Mouse (Mus musculus) E14TG2a.4 (cell line): ENCODE results near the gene Rev1.
A peak's percentile ranks its signal among the peaks of the same experiment; 100 is the strongest.
"Not testable (repeated sequence)": the region's sequence is repeated elsewhere in the genome, so short reads cannot be mapped to it uniquely, and the experiment has no call there.

Source experiments
- H3K27me3 ChIP-seq: 2 replicates; pipeline ENCODE4 v1.6.1; 2014; ENCODE audit warnings: low read length, control low read depth; ENCODE audit not compliant: insufficient read depth
- H3K36me3 ChIP-seq: 2 replicates; pipeline ENCODE4 v1.6.1; 2014; ENCODE audit warnings: low read length, control low read depth; ENCODE audit not compliant: insufficient read depth
- H3K4me1 ChIP-seq: replicated peaks from 2 replicates; pipeline ENCODE4 v1.6.1; 2014; ENCODE audit warnings: low read depth, low read length, control low read depth
- H3K4me3 ChIP-seq: replicated peaks from 2 replicates; pipeline ENCODE4 v1.5.1; 2014; ENCODE audit warnings: mild to moderate bottlenecking, low read length
- H3K9me3 ChIP-seq: 2 replicates; pipeline ENCODE4 v1.6.1; 2014; ENCODE audit warnings: low read length, control low read depth
- CTCF ChIP-seq: conservative IDR thresholded peaks from 2 replicates; pipeline ENCODE4 v1.5.1; 2014; ENCODE audit warnings: low read length
- NANOG ChIP-seq: IDR thresholded peaks from 2 replicates; pipeline ENCODE4 v1.6.1; 2014; ENCODE audit warnings: borderline replicate concordance, low read length, mixed read lengths
- POU5F1 ChIP-seq: IDR thresholded peaks from 2 replicates; pipeline ENCODE4 v1.6.1; 2014; ENCODE audit warnings: low read length, borderline replicate concordance

Rev1 gene

DNA sequence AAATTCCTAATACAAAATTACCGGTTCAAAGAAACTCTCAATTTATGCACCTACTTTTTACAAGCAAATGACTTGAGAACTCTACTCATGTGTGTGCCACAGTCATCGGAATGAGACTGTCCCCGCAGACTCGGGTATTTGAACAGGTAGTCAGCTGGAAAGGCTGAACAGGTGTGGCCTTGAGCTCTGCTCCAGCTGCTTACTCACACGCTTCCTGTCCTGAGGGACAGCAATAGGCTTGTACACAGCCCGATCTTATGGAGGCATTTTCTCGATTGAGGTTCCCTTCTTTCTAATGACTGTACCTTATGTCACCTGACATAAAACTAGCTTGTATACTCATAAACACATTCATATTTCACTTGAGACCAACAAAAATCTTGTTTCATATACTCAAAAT lies 19.8 kb downstream of the Rev1 start:
- Histone ChIP-seq H3K4me1 (peaks cover 21% of the 10 kb centered on the region), H3K9me3 (no peaks in the 10 kb centered on the region), H3K36me3 (peaks cover 23% of the 10 kb centered on the region), H3K27me3 (no peaks in the 10 kb centered on the region), H3K4me3 (no peak overlapping the region)
- TF ChIP-seq CTCF (no peak), POU5F1 (no peak), NANOG (no peak)

DNA sequence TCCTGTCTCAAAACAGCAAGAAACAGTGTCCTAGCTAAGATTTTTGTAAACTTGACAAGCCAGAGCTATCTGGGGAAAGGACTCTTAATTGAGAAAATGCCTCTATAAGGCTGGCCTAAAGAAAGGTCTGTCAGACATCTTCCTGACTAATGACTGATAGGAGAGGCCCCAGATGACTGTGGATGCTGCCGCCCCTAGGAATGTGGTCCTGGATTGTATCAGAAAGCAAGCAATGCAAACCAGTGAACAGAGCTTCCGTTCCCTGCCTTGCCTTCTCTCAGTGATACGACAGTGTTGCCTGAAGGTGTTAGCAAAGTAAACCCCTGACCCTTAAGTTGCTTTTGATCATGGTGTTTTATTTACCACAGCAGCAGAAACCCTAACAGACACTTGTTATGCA lies 25.8 kb downstream of the Rev1 start:
- Histone ChIP-seq H3K36me3 (peaks cover 80% of the 10 kb centered on the region), H3K27me3 (no peaks in the 10 kb centered on the region), H3K4me1 (peaks cover 6% of the 10 kb centered on the region; the same call in 1 of the 2 replicates), H3K9me3 (no peaks in the 10 kb centered on the region), H3K4me3 (no peak overlapping the region)
- no peak for TF ChIP-seq POU5F1
- no peak for TF ChIP-seq CTCF
- TF ChIP-seq NANOG = no peak

DNA sequence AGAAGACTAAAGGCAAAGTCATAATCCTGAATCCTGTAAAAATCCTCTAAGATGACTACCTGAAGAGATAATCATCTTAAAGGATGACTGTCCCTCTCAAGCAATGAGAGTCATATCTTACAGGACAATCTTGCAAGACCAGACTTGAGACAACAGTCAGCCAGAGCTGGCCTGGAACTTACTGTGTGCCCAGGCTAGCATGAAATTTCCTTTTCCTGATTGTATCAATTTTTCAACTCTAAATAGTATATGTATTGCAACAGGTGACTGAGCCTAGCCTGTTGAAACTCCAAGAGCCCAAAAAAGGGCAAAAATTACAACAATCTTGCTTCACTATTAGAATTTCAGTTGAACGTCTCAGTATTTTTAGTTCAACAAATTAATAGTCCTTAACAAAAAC lies 26.4 kb downstream of the Rev1 start:
- TF ChIP-seq POU5F1 = no peak
- TF ChIP-seq CTCF = no peak

DNA sequence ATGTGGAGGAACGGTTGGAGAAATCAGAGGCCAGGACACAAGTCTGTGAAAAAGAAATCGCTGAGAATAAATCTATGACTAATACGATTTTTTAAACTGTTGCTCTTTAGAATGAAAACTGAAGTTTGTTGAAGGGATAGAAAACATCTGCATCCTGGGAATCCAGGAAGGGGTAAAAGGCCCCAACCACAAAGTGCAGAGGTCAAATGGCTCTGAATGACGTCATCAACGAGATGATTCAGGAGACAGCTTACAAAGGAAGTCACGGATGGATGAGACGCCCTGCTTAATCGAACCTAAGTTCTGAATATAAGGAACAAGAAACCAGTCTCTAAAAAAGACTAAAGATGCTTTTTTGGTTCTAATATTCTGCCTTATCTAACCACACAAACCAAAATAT lies 48.3 kb downstream of the Rev1 start:
- Histone ChIP-seq H3K4me1 (no peaks in the 10 kb centered on the region), H3K27me3 (no peaks in the 10 kb centered on the region), H3K9me3 (no peaks in the 10 kb centered on the region), H3K36me3 (peaks cover 80% of the 10 kb centered on the region), H3K4me3 (no peak overlapping the region)
- TF ChIP-seq NANOG = no peak
- no peak for TF ChIP-seq CTCF
- TF ChIP-seq POU5F1 = no peak

More for the DNA sequence above, 26.4 kb downstream of the Rev1 start:
- Histone ChIP-seq H3K36me3 (peaks cover 86% of the 10 kb centered on the region), H3K9me3 (no peaks in the 10 kb centered on the region), H3K4me1 (peaks cover 6% of the 10 kb centered on the region; the same call in 1 of the 2 replicates), H3K4me3 (no peak overlapping the region), H3K27me3 (no peaks in the 10 kb centered on the region)

DNA sequence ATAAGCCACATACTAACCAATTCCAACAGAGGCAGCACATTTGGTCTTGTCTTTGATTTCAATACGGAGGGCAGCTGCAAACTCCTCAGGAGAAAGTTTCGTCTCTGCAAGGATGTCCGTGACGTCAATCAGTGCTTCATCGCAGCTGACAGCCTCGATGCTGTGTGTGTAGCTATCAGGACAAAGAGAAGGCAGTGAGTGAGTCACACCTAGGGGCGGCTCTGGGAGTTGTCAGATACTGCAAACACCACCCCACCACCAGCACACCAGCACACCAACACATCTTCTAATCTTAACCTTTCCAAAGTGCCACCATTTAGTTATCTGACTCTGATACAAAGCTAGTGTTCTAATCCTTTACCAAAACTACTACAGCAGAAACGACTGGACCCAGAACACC lies 58.3 kb downstream of the Rev1 start:
- Histone ChIP-seq H3K4me3 (no peak overlapping the region), H3K27me3 (no peaks in the 10 kb centered on the region), H3K9me3 (no peaks in the 10 kb centered on the region), H3K36me3 (peaks cover 91% of the 10 kb centered on the region), H3K4me1 (peaks cover 27% of the 10 kb centered on the region)
- TF ChIP-seq CTCF (no peak), NANOG (no peak), POU5F1 (no peak)

DNA sequence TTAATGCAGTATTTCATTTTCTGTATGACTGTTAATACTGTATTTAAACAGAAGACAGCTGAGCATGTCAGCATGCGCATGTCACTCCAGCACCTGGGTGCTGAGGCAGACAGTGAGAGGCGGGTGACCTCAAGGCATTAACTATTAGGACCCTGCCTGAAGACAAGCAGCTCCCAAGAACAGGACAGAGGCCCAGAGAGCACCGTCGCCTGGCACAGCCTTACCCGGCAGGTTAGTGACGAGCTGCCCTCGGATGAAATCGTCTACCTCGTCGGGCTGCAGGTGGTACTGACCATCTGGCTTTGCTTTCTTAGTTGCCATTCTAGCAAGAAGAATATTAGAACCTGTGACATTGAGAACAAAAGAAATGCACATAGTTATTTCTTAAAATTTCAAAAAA lies 62.3 kb downstream of the Rev1 start:
- no peak for TF ChIP-seq NANOG
- TF ChIP-seq POU5F1 = no peak
- TF ChIP-seq CTCF = no peak
- H3K27me3 ChIP-seq = no peaks in the 10 kb centered on the region
- H3K9me3 ChIP-seq = no peaks in the 10 kb centered on the region
- H3K36me3 ChIP-seq = peaks cover 94% of the 10 kb centered on the region
- peaks cover 15% of the 10 kb centered on the region for H3K4me1 ChIP-seq
- H3K4me3 ChIP-seq = no peak overlapping the region

DNA sequence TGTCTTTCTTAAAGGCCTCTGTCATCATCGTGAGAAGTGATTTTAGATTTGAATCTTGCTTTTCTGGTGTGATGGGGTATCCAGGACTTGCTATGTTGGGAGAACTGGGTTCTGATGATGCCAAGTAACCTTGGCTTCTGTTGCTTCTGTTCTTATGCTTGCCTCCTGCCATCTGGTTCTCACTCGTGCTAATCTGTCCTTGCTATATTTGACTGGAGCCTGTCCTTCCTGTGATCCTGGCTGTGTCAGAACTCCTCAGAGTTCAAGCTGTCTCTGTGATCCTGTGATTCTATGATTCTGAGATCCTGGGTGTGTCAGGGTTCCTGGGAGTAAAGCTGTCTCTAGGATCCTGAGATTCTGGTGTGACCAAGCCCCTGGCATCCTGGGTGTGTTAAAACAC lies 67.4 kb downstream of the Rev1 start:
- H3K27me3 ChIP-seq, H3K9me3 ChIP-seq, H3K4me3 ChIP-seq: not testable (repeated sequence)
- Histone ChIP-seq H3K36me3 (peaks cover 93% of the 10 kb centered on the region), H3K4me1 (peaks cover 29% of the 10 kb centered on the region)

DNA sequence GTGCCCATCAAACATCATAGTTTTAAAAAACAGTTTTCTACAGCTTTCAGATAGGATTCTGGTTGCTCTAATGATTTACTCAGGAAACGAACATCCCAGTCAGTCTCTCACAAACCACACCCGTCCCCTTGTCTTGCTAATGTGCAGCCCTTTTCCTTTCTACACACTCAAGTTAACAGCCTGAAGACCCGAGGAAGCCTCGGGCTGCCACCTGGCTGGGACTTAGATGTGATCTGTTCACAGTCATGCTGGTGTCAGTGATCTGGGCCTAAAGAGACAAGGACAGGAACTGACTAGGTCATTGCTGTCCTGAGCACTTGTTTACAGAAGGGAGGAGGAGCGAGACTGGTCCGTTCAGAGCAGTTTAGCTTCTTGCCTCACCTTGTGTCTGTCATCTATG lies 71.2 kb downstream of the Rev1 start:
- Histone ChIP-seq H3K9me3 (no peaks in the 10 kb centered on the region), H3K36me3 (peaks cover 93% of the 10 kb centered on the region), H3K4me1 (peaks cover 51% of the 10 kb centered on the region), H3K4me3 (no peak overlapping the region), H3K27me3 (no peaks in the 10 kb centered on the region)
- TF ChIP-seq CTCF (no peak), NANOG (peak; percentile 49), POU5F1 (no peak)

DNA sequence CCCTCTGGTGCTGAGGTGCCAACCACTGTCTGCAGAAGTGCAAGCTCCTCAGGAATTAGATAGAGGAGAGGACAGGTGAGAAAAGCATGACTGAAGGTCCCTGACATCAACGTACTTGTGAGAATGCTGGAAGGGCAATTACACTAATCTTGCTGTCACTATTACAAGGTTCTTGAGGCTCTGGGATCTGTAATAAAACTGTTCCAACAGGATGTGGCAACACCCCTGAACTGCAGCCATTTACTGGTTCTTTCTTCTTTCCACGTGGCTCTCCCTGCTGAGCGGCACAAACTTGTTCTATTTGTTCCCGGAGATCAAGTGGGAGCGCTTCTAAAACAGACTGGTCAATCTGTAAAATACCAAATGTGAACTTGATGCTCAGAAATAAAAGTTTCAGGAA lies 74.4 kb downstream of the Rev1 start:
- Histone ChIP-seq H3K4me3 (no peak overlapping the region), H3K27me3 (no peaks in the 10 kb centered on the region), H3K36me3 (peaks cover 99% of the 10 kb centered on the region), H3K9me3 (no peaks in the 10 kb centered on the region), H3K4me1 (peaks cover 51% of the 10 kb centered on the region)
- TF ChIP-seq NANOG = no peak
- no peak for TF ChIP-seq CTCF
- no peak for TF ChIP-seq POU5F1

DNA sequence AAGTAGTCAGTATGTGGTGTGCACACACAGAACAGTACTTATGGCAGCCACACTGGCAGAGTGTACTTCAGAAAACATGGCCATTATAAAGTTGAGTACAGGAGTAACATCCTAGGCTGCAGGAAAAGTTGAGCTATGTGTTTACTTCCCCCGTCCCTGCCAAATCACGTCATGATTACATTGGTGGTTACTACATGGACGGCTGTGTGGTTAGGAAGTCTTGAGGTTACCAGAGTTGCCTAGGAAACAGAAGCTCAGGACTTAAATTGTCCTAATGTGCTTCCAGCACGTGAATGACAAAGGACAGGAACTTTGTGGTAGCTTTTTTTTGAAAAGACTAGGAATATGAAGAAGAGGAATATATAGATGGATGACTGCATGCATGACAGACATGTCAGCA lies 80.0 kb downstream of the Rev1 start:
- H3K9me3 ChIP-seq = no peaks in the 10 kb centered on the region
- H3K4me3 ChIP-seq = no peak overlapping the region
- H3K36me3 ChIP-seq = peaks cover 99% of the 10 kb centered on the region
- no peak for TF ChIP-seq POU5F1
- TF ChIP-seq NANOG = no peak
- no peak for TF ChIP-seq CTCF
- H3K27me3 ChIP-seq = no peaks in the 10 kb centered on the region
- no peaks in the 10 kb centered on the region for H3K4me1 ChIP-seq
